Mouse (Mus musculus): ENCODE results near the gene Ube2l3. TPM values are rescaled to one million over a fixed set of nuclear protein-coding genes. Genes with fewer than 3 reads are reported as not detected.
A peak's percentile ranks its signal among the peaks of the same experiment; 100 is the strongest.

The Ube2l3 gene
- polyA plus RNA-seq, 1 experiment from 2014 or later = 316 TPM

DNA sequence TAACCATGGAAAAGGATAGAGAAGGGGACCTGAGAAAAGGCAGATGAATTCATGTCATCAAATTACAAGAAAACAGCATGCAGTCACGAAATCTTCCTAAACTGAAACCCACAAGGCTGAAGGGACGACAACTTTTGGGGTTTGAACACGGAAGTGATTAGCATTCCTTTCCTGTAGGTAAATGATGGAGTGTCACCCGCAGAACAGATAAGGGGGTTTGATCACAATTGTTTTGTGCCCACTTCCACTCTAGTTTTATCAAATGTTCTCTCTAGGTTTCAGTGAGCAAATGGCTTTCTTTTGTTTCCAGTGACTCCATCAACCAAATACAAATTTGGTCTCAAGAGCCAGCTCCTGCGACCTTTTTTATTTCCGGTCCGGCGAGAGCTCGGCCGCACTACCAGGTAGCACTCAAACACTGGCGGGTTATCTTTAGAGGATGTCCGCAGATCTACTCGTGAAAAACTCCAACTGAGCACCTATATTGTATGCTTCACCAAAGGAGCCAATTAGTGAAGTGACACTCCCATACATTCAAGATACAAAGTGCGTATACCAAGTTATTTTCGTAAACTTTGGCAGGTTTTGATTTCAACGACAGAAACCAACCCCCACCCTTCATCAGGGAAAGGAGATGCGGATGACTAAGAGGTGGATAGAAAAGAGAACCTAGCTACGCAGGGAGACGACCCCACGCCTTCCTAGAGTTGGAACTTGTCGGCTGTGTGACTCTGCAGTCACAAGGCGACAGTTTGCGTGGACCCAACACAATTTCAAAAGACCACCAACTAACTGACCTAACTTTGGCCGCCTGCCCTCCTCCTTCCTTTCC lies 2.1 kb downstream of the Ube2l3 start:
- peak overlapping the region; percentile 72 for H3K4me2 ChIP-seq (ENCODE audit: low read length)
- ATAC-seq (replicated peaks; ENCODE audit: low FRiP score, low read depth) (no peak), DNase-seq (ENCODE audit: low spot score) (peak; percentile 12)
- peaks cover 4% of the 10 kb centered on the region; the same call in 1 of the 2 replicates for H3K36me3 ChIP-seq (ENCODE audit: insufficient read depth, low read length)
- H3K27ac ChIP-seq = peak overlapping the region; percentile 81
- 3% methylated on average over 24 of the region's 24 CpGs for WGBS
- peaks cover 7% of the 10 kb centered on the region; the same call in 1 of the 2 replicates for H3K4me1 ChIP-seq (replicated peaks; ENCODE audit: insufficient read depth, low read length)
- peak overlapping the region; percentile 98 for H3K4me3 ChIP-seq (replicated peaks; ENCODE audit: low read depth, low read length)
- H3K9me3 ChIP-seq (replicated peaks; ENCODE audit: low read length) = no peaks in the 10 kb centered on the region
- TF ChIP-seq CTCF (IDR thresholded peaks at IDR 0.05; ENCODE audit: low read depth) = no peak
- H3K9ac ChIP-seq (ENCODE audit: low read depth, low read length) = peak overlapping the region; percentile 99
- H3K27me3 ChIP-seq (ENCODE audit: insufficient read depth, low read length) = no peaks in the 10 kb centered on the region

DNA sequence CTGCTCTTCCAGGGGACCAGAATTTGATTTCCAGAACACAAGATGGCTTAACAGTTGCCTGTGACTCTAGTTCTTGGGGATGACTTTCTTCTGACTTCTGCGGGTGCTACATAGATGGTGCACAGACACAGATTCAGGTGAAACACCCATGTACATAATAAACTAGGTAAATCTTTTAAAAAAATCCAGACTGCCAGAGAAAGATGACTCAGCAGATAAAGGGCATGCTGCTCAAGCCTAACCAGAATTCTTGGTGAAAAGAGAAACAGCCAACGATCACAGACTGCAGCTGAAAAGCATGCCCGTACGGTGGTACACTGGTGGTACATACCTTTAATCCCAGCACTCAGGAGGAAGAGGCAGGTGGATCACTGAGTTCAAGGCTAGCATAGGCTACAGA lies 8.6 kb downstream of the Ube2l3 start:
- Histone ChIP-seq H3K27ac (no peak overlapping the region), H3K9me3 (replicated peaks; ENCODE audit: low read length) (no peaks in the 10 kb centered on the region), H3K27me3 (ENCODE audit: insufficient read depth, low read length) (no peaks in the 10 kb centered on the region), H3K4me3 (replicated peaks; ENCODE audit: low read depth, low read length) (no peak overlapping the region), H3K9ac (ENCODE audit: low read depth, low read length) (no peak overlapping the region), H3K4me2 (ENCODE audit: low read length) (no peak overlapping the region), H3K4me1 (replicated peaks; ENCODE audit: insufficient read depth, low read length) (no peaks in the 10 kb centered on the region), H3K36me3 (ENCODE audit: insufficient read depth, low read length) (peaks cover 4% of the 10 kb centered on the region; the same call in 1 of the 2 replicates)
- 89% methylated on average over 4 of the region's 4 CpGs for WGBS
- TF ChIP-seq CTCF (IDR thresholded peaks at IDR 0.05; ENCODE audit: low read depth) = no peak
- no peak for DNase-seq (ENCODE audit: low spot score)
- ATAC-seq (replicated peaks; ENCODE audit: low FRiP score, low read depth) = no peak

DNA sequence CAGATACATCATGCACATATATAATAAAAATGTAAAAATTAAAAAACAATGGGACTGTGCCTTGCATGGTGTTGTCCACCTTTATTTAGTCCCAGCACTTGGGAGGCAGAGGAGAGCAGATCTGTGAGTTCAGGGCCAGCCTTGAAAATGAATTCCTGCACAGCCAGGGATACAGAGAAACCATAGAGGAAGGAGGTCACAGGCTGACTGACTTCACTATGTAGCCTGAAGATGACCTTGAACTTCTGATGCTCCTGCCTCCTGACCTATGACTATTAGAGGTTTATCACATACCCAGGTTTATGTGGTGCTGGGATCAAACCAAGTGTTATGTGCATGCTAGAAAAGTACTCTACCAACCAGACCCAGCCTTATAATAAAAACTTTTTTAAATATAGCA lies 17.0 kb downstream of the Ube2l3 start:
- peaks cover 10% of the 10 kb centered on the region; the same call in 1 of the 2 replicates for H3K36me3 ChIP-seq (ENCODE audit: insufficient read depth, low read length)
- no peak for TF ChIP-seq CTCF (IDR thresholded peaks at IDR 0.05; ENCODE audit: low read depth)
- H3K27me3 ChIP-seq (ENCODE audit: insufficient read depth, low read length) = no peaks in the 10 kb centered on the region
- H3K4me3 ChIP-seq (replicated peaks; ENCODE audit: low read depth, low read length) = no peak overlapping the region
- no peaks in the 10 kb centered on the region for H3K4me1 ChIP-seq (replicated peaks; ENCODE audit: insufficient read depth, low read length)
- no peak overlapping the region for H3K4me2 ChIP-seq (ENCODE audit: low read length)
- ATAC-seq (replicated peaks; ENCODE audit: low FRiP score, low read depth) (no peak), DNase-seq (ENCODE audit: low spot score) (no peak)
- no peaks in the 10 kb centered on the region for H3K9me3 ChIP-seq (replicated peaks; ENCODE audit: low read length)
- H3K9ac ChIP-seq (ENCODE audit: low read depth, low read length) = no peak overlapping the region
- H3K27ac ChIP-seq = no peak overlapping the region

DNA sequence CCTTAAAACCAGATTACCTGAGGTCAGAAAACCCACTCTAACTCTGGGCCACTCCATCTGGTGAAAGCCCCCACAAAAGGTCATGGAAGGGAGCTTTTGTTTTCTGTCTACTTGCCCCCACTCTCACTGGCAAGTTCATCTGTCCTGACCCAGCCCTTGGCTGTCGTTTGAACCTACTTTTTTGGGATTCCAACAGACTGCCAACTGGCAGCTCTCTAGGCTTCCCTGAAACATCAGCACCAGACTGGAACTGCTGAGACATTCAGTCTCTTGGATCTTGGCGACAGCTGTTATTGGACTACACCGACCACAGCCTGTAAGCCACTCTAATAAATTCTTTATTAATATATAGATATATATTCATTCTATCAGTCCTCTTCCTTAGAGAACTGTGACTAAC lies 19.4 kb downstream of the Ube2l3 start:
- Histone ChIP-seq H3K36me3 (ENCODE audit: insufficient read depth, low read length) (peaks cover 10% of the 10 kb centered on the region; the same call in 1 of the 2 replicates), H3K9me3 (replicated peaks; ENCODE audit: low read length) (no peaks in the 10 kb centered on the region), H3K27ac (no peak overlapping the region), H3K4me3 (replicated peaks; ENCODE audit: low read depth, low read length) (no peak overlapping the region), H3K4me1 (replicated peaks; ENCODE audit: insufficient read depth, low read length) (no peaks in the 10 kb centered on the region), H3K9ac (ENCODE audit: low read depth, low read length) (no peak overlapping the region), H3K4me2 (ENCODE audit: low read length) (no peak overlapping the region), H3K27me3 (ENCODE audit: insufficient read depth, low read length) (no peaks in the 10 kb centered on the region)
- ATAC-seq (replicated peaks; ENCODE audit: low FRiP score, low read depth) (no peak), DNase-seq (ENCODE audit: low spot score) (no peak)
- TF ChIP-seq CTCF (IDR thresholded peaks at IDR 0.05; ENCODE audit: low read depth) = no peak
- 74% methylated on average over 3 of the region's 3 CpGs for WGBS

DNA sequence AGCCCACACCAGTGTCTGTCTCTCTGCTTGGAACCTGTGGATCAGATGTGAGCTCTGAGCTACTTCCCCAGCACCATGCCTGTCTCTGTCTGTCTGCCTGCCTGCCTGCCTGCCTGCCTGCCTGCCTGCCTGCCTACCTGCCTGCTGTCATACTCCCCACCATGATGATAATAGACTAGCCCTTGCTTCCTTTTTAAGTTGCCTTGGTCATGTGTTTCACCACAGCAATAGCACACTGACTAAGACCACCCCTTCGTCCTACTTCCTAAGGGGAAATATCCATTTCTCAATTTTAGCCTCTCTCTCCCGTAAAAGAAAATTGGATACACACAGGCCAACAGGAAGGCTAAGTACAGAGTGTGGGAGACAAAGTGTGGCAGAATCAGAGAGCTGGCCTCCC lies 20.3 kb downstream of the Ube2l3 start:
- H3K4me1 ChIP-seq (replicated peaks; ENCODE audit: insufficient read depth, low read length) = no peaks in the 10 kb centered on the region
- 69% methylated on average over 2 of the region's 2 CpGs for WGBS
- no peaks in the 10 kb centered on the region for H3K27me3 ChIP-seq (ENCODE audit: insufficient read depth, low read length)
- no peak for ATAC-seq (replicated peaks; ENCODE audit: low FRiP score, low read depth)
- DNase-seq (ENCODE audit: low spot score) = no peak
- H3K4me3 ChIP-seq (replicated peaks; ENCODE audit: low read depth, low read length) = no peak overlapping the region
- no peak for TF ChIP-seq CTCF (IDR thresholded peaks at IDR 0.05; ENCODE audit: low read depth)
- no peak overlapping the region for H3K4me2 ChIP-seq (ENCODE audit: low read length)
- H3K36me3 ChIP-seq (ENCODE audit: insufficient read depth, low read length) = peaks cover 5% of the 10 kb centered on the region; the same call in 1 of the 2 replicates
- H3K9me3 ChIP-seq (replicated peaks; ENCODE audit: low read length) = no peaks in the 10 kb centered on the region
- no peak overlapping the region for H3K9ac ChIP-seq (ENCODE audit: low read depth, low read length)
- H3K27ac ChIP-seq = no peak overlapping the region

DNA sequence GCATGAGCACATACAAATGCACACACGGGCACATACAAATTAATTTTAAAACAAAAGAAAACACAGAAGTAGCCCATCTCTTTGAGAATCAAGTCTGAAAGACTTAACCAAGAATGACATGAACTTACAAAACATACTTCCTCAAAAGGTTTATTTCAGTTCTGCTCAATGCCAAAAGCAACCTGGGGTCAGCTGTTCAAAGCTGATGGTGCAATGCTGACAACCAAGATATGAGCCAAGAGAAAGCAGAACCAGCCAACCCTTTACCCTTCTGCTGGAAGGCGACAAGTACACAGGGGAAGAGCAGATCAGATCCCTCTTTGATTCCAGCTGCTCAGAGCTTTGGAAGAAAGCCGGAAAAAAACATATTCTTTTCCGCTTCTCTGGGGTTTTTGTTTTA lies 21.1 kb downstream of the Ube2l3 start:
- H3K9me3 ChIP-seq (replicated peaks; ENCODE audit: low read length) = no peaks in the 10 kb centered on the region
- peaks cover under 1% of the 10 kb centered on the region; the same call in 1 of the 2 replicates for H3K36me3 ChIP-seq (ENCODE audit: insufficient read depth, low read length)
- WGBS = 80% methylated on average over 4 of the region's 4 CpGs
- H3K4me1 ChIP-seq (replicated peaks; ENCODE audit: insufficient read depth, low read length) = no peaks in the 10 kb centered on the region
- no peak for ATAC-seq (replicated peaks; ENCODE audit: low FRiP score, low read depth)
- no peak overlapping the region for H3K9ac ChIP-seq (ENCODE audit: low read depth, low read length)
- no peak for DNase-seq (ENCODE audit: low spot score)
- no peak for TF ChIP-seq CTCF (IDR thresholded peaks at IDR 0.05; ENCODE audit: low read depth)
- no peak overlapping the region for H3K27ac ChIP-seq
- H3K4me3 ChIP-seq (replicated peaks; ENCODE audit: low read depth, low read length) = no peak overlapping the region
- H3K4me2 ChIP-seq (ENCODE audit: low read length) = no peak overlapping the region
- no peaks in the 10 kb centered on the region for H3K27me3 ChIP-seq (ENCODE audit: insufficient read depth, low read length)
